Mouse (Mus musculus): Measurements from ENCODE around the gene Rps13. TPM values are rescaled to one million over a fixed set of nuclear protein-coding genes. Genes with fewer than 3 reads are reported as not detected.

Gene Rps13
- total and polyA plus RNA-seq, 2 experiments, result 125 to 198 TPM

- 5% methylated on average over 16 of the region's 16 CpGs for WGBS
- TF ChIP-seq CTCF (IDR thresholded peaks at IDR 0.05; ENCODE audit: low read depth, low read length) (no peak), POLR2A (IDR thresholded peaks at IDR 0.05; ENCODE audit: extremely low read depth, insufficient read depth, low read length) (no peak)
Measured at GRCm38 (mm10) chr7:116308632-116308991, 25.4 kb downstream of the Rps13 start.

GRCm38 (mm10) chr7:116307871-116308631, 25.9 kb downstream of the Rps13 start, which contains the start of gene Plekha7:
Plekha7 (minus strand) TSS chr7:116308376.
- WGBS, result 1% methylated on average over 60 of the region's 65 CpGs

More at GRCm38 (mm10) chr7:116308632-116308991, 25.4 kb downstream of the Rps13 start:
- Histone ChIP-seq H3K36me3 (ENCODE audit: control insufficient read depth, insufficient read depth, low read length) (no peaks in the 10 kb centered on the region), H3K4me1 (ENCODE audit: control insufficient read depth, insufficient read depth, low read length) (peaks cover 2% of the 10 kb centered on the region; the same call in 1 of the 2 replicates), H3K4me3 (ENCODE audit: insufficient read depth, low read depth, low read length) (peak overlapping the region; percentile 70), H3K27me3 (ENCODE audit: control insufficient read depth, insufficient read depth, low read length) (no peaks in the 10 kb centered on the region), H3K27ac (replicated peaks; ENCODE audit: insufficient read depth, low read depth, low read length) (peak overlapping the region; percentile 81), H3K9ac (ENCODE audit: low read depth, low read length) (peak overlapping the region; percentile 41), H3K79me2 (ENCODE audit: control insufficient read depth, insufficient read depth, low read length) (peaks cover 7% of the 10 kb centered on the region; the same call in 1 of the 2 replicates)
- DNase-seq (ENCODE audit: extremely low read depth, low read depth, low spot score), result no peak

GRCm38 (mm10) chr7:116307099-116307870, 26.7 kb downstream of the Rps13 start:
- peak; percentile 95 for DNase-seq (ENCODE audit: extremely low read depth, low read depth, low spot score)
- WGBS, result under 1% methylated on average over 63 of the region's 63 CpGs
- Histone ChIP-seq H3K27me3 (ENCODE audit: control insufficient read depth, insufficient read depth, low read length) (no peaks in the 10 kb centered on the region), H3K36me3 (ENCODE audit: control insufficient read depth, insufficient read depth, low read length) (no peaks in the 10 kb centered on the region), H3K79me2 (ENCODE audit: control insufficient read depth, insufficient read depth, low read length) (peaks cover 9% of the 10 kb centered on the region; the same call in 1 of the 2 replicates), H3K4me1 (ENCODE audit: control insufficient read depth, insufficient read depth, low read length) (peaks cover 2% of the 10 kb centered on the region; the same call in 1 of the 2 replicates), H3K27ac (replicated peaks; ENCODE audit: insufficient read depth, low read depth, low read length) (peak overlapping the region; percentile 67), H3K4me3 (ENCODE audit: insufficient read depth, low read depth, low read length) (peak overlapping the region; percentile 70), H3K9ac (ENCODE audit: low read depth, low read length) (peak overlapping the region; percentile 79)
- no peak for TF ChIP-seq POLR2A (IDR thresholded peaks at IDR 0.05; ENCODE audit: extremely low read depth, insufficient read depth, low read length)

More at GRCm38 (mm10) chr7:116307871-116308631, 25.9 kb downstream of the Rps13 start, which contains the start of gene Plekha7:
- Histone ChIP-seq H3K27ac (replicated peaks; ENCODE audit: insufficient read depth, low read depth, low read length) (peak within 1 kb of the TSS; percentile 81), H3K36me3 (ENCODE audit: control insufficient read depth, insufficient read depth, low read length) (no peaks in the 10 kb centered on the region), H3K4me1 (ENCODE audit: control insufficient read depth, insufficient read depth, low read length) (peaks cover 2% of the 10 kb centered on the region; the same call in 1 of the 2 replicates), H3K27me3 (ENCODE audit: control insufficient read depth, insufficient read depth, low read length) (no peaks in the 10 kb centered on the region), H3K79me2 (ENCODE audit: control insufficient read depth, insufficient read depth, low read length) (peaks cover 7% of the 10 kb centered on the region; the same call in 1 of the 2 replicates), H3K9ac (ENCODE audit: low read depth, low read length) (peak within 1 kb of the TSS; percentile 79), H3K4me3 (ENCODE audit: insufficient read depth, low read depth, low read length) (peak within 1 kb of the TSS; percentile 70)
- no peak for TF ChIP-seq CTCF (IDR thresholded peaks at IDR 0.05; ENCODE audit: low read depth, low read length)
- TF ChIP-seq POLR2A (IDR thresholded peaks at IDR 0.05; ENCODE audit: extremely low read depth, insufficient read depth, low read length), result no peak
- peak; percentile 71 for DNase-seq (ENCODE audit: extremely low read depth, low read depth, low spot score)

GRCm38 (mm10) chr7:116306601-116307000, 27.4 kb downstream of the Rps13 start:
- Histone ChIP-seq H3K9ac (ENCODE audit: low read depth, low read length) (no peak overlapping the region), H3K4me1 (ENCODE audit: control insufficient read depth, insufficient read depth, low read length) (peaks cover 6% of the 10 kb centered on the region; the same call in 1 of the 2 replicates), H3K27me3 (ENCODE audit: control insufficient read depth, insufficient read depth, low read length) (no peaks in the 10 kb centered on the region), H3K79me2 (ENCODE audit: control insufficient read depth, insufficient read depth, low read length) (peaks cover 9% of the 10 kb centered on the region; the same call in 1 of the 2 replicates), H3K27ac (replicated peaks; ENCODE audit: insufficient read depth, low read depth, low read length) (no peak overlapping the region), H3K36me3 (ENCODE audit: control insufficient read depth, insufficient read depth, low read length) (no peaks in the 10 kb centered on the region), H3K4me3 (ENCODE audit: insufficient read depth, low read depth, low read length) (no peak overlapping the region)
- 6% methylated on average over 5 of the region's 5 CpGs for WGBS
- no peak for TF ChIP-seq POLR2A (IDR thresholded peaks at IDR 0.05; ENCODE audit: extremely low read depth, insufficient read depth, low read length)
- no peak for DNase-seq (ENCODE audit: extremely low read depth, low read depth, low spot score)

GRCm38 (mm10) chr7:116301661-116302311, 32.2 kb downstream of the Rps13 start:
- no peak for DNase-seq (ENCODE audit: extremely low read depth, low read depth, low spot score)
- TF ChIP-seq CTCF (IDR thresholded peaks at IDR 0.05; ENCODE audit: low read depth, low read length), result no peak
- no peak for TF ChIP-seq POLR2A (IDR thresholded peaks at IDR 0.05; ENCODE audit: extremely low read depth, insufficient read depth, low read length)
- H3K79me2 ChIP-seq (ENCODE audit: control insufficient read depth, insufficient read depth, low read length), result peaks cover 12% of the 10 kb centered on the region; the same call in 1 of the 2 replicates
- H3K27me3 ChIP-seq (ENCODE audit: control insufficient read depth, insufficient read depth, low read length), result no peaks in the 10 kb centered on the region
- WGBS, result 73% methylated on average over 5 of the region's 5 CpGs
- no peak overlapping the region for H3K9ac ChIP-seq (ENCODE audit: low read depth, low read length)
- peaks cover 8% of the 10 kb centered on the region for H3K4me1 ChIP-seq (ENCODE audit: control insufficient read depth, insufficient read depth, low read length)
- no peaks in the 10 kb centered on the region for H3K36me3 ChIP-seq (ENCODE audit: control insufficient read depth, insufficient read depth, low read length)
- no peak overlapping the region for H3K27ac ChIP-seq (replicated peaks; ENCODE audit: insufficient read depth, low read depth, low read length)
- H3K4me3 ChIP-seq (ENCODE audit: insufficient read depth, low read depth, low read length), result no peak overlapping the region

All from liver, adult 2 months (tissue).